Mouse (Mus musculus) T-helper 1 cell (primary cell): ENCODE measurements around the gene Akap14.

Experiments
- in situ Hi-C: fragments of 300-600 bp; cut with MboI, MseI; formaldehyde crosslinking; loops from one replicate; pipeline ENCODE4 v1.15.1; 2025; ENCODE audit warnings: high pct_unique_total_duplicates

Akap14 gene

GRCm38 (mm10) chrX:37103826-37104225 lies 64.8 kb downstream of the Akap14 start:
- in situ Hi-C loops: no loop called here
